In the genomic region with DNA sequence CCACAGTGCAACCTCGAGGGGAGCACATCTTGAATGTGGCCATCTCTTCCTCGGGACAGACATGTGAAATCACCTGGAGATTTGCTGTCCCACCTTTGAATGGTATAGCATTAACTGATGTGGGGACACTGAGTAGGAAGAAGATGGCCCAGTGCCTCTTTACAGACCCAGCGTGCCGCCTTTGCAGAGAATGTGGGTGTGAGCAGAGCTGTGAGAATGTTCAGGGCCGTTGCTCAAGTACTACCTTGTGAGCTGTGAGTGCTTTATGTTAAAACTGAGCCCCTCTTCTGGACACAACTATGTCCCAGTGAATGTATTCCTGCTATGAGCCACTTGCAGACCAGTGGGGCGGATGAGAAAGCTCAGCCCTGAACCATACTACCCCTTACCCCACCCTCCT, we compare ENCODE assay signal across 9 mouse cellular contexts. TPM values are rescaled to one million over a fixed set of nuclear protein-coding genes. Genes with fewer than 3 reads are reported as not detected.
DNase-seq lines count a peak whose midpoint lies in the region; ATAC-seq lines count a peak whose summit lies in the region.
"Had no signal": no experiment of that assay in that cellular context is flagged by ENCODE, and none has a peak within 500 bp of the region (broad histone marks: within the 10 kb centered on the region; RNA-seq: fewer than 3 reads in every experiment).

No protein-coding gene starts in this region.

- no peak overlapping the region for H3K4me3 ChIP-seq in heart, embryonic 11.5 days (ENCODE audit: low read depth, low read length)
- H3K4me3 ChIP-seq in kidney, embryonic 16.5 days (ENCODE audit: low read length), result no peak overlapping the region
- H3K4me3 ChIP-seq in embryonic facial prominence, embryonic 14.5 days (ENCODE audit: low read depth, low read length), result no peak overlapping the region
- H3K4me3 ChIP-seq in limb, embryonic 15.5 days, result no peak overlapping the region
- H3K4me3 ChIP-seq: myocyte had no signal

- H3K4me2 ChIP-seq in heart, embryonic 11.5 days, result no peak overlapping the region
- H3K4me2 ChIP-seq in kidney, embryonic 16.5 days (replicated peaks; ENCODE audit: low read depth, low read length), result no peak overlapping the region
- H3K4me2 ChIP-seq in embryonic facial prominence, embryonic 14.5 days (ENCODE audit: low read depth, low read length), result no peak overlapping the region
- H3K4me2 ChIP-seq in limb, embryonic 15.5 days, result 0 out of 2 replicates have a peak overlapping the region, but pooled peaks have one; percentile 10

- H3K36me3 ChIP-seq in heart, embryonic 11.5 days (ENCODE audit: control insufficient read depth, insufficient read depth, low read length), result no peaks in the 10 kb centered on the region
- H3K36me3 ChIP-seq in kidney, embryonic 16.5 days (ENCODE audit: insufficient read depth, low read length), result peaks cover 14% of the 10 kb centered on the region; the same call in 1 of the 2 replicates
- peaks cover 27% of the 10 kb centered on the region for H3K36me3 ChIP-seq in embryonic facial prominence, embryonic 14.5 days (ENCODE audit: control insufficient read depth, insufficient read depth, low read length)
- peaks cover 27% of the 10 kb centered on the region for H3K36me3 ChIP-seq in limb, embryonic 15.5 days

- H3K4me1 ChIP-seq in heart, embryonic 11.5 days (ENCODE audit: control insufficient read depth, insufficient read depth, low read length), result peaks cover 50% of the 10 kb centered on the region
- peaks cover 26% of the 10 kb centered on the region for H3K4me1 ChIP-seq in kidney, embryonic 16.5 days (ENCODE audit: insufficient read depth, low read length)
- H3K4me1 ChIP-seq in embryonic facial prominence, embryonic 14.5 days (ENCODE audit: control insufficient read depth, insufficient read depth, low read length), result peaks cover 27% of the 10 kb centered on the region
- H3K4me1 ChIP-seq in limb, embryonic 15.5 days, result peaks cover 45% of the 10 kb centered on the region

- ATAC-seq in heart, embryonic 11.5 days (replicated peaks; ENCODE audit: insufficient number of reproducible peaks, low FRiP score, low TSS enrichment), result no peak
- ATAC-seq in kidney, embryonic 16.5 days (ENCODE audit: low FRiP score, low TSS enrichment), result peak; percentile 29; the same call in 1 of the 2 replicates
- ATAC-seq in embryonic facial prominence, embryonic 14.5 days (ENCODE audit: low read depth), result no peak
- ATAC-seq in limb, embryonic 15.5 days (ENCODE audit: insufficient number of reproducible peaks, low FRiP score, low TSS enrichment, low read depth), result no peak

- H3K27ac ChIP-seq in heart, embryonic 11.5 days (ENCODE audit: low read depth, low read length), result peak overlapping the region; percentile 93
- H3K27ac ChIP-seq in kidney, embryonic 16.5 days (ENCODE audit: low read length), result peak overlapping the region; percentile 73
- H3K27ac ChIP-seq in embryonic facial prominence, embryonic 14.5 days (replicated peaks; ENCODE audit: low read depth, low read length), result peak overlapping the region; percentile 86
- peak overlapping the region; percentile 85 for H3K27ac ChIP-seq in limb, embryonic 15.5 days

- no peaks in the 10 kb centered on the region for H3K27me3 ChIP-seq in heart, embryonic 11.5 days (ENCODE audit: control insufficient read depth, insufficient read depth, low read length)
- no peaks in the 10 kb centered on the region for H3K27me3 ChIP-seq in kidney, embryonic 16.5 days (ENCODE audit: insufficient read depth, low read length)
- no peaks in the 10 kb centered on the region for H3K27me3 ChIP-seq in embryonic facial prominence, embryonic 14.5 days (replicated peaks; ENCODE audit: control insufficient read depth, insufficient read depth, low read length)
- H3K27me3 ChIP-seq in limb, embryonic 15.5 days, result no peaks in the 10 kb centered on the region

- 71% methylated on average over 6 of the region's 6 CpGs for WGBS in heart, embryonic 11.5 days (ENCODE audit: insufficient replicate concordance)
- WGBS in kidney, embryonic 16.5 days, result 53% methylated on average over 6 of the region's 6 CpGs
- 67% methylated on average over 6 of the region's 6 CpGs for WGBS in embryonic facial prominence, embryonic 14.5 days
- WGBS in limb, embryonic 15.5 days, result 44% methylated on average over 6 of the region's 6 CpGs

- peak overlapping the region; percentile 39 for H3K9ac ChIP-seq in heart, embryonic 11.5 days (ENCODE audit: low read depth, low read length)
- H3K9ac ChIP-seq in kidney, embryonic 16.5 days (replicated peaks; ENCODE audit: low read length), result 0 out of 2 replicates have a peak overlapping the region, but pooled peaks have one; percentile 22
- H3K9ac ChIP-seq in embryonic facial prominence, embryonic 14.5 days (ENCODE audit: low read depth, low read length), result peak overlapping the region; percentile 35; the same call in 1 of the 2 replicates
- H3K9ac ChIP-seq in limb, embryonic 15.5 days, result no peak overlapping the region

- DNase-seq in heart, adult 11 months, result no peak
- no peak for DNase-seq in kidney, postnatal 10 days
- DNase-seq in embryonic facial prominence, embryonic 14.5 days (ENCODE audit: low spot score), result no peak
- DNase-seq in testis, postnatal 10 days (ENCODE audit: low spot score), result no peak
- DNase-seq in thymus, postnatal 25 days, result no peak

- no peaks in the 10 kb centered on the region for H3K9me3 ChIP-seq in heart, embryonic 11.5 days (replicated peaks; ENCODE audit: control insufficient read depth, low read length)
- H3K9me3 ChIP-seq in kidney, embryonic 16.5 days (ENCODE audit: low read length), result no peaks in the 10 kb centered on the region
- H3K9me3 ChIP-seq in embryonic facial prominence, embryonic 14.5 days (ENCODE audit: control insufficient read depth, low read length), result no peaks in the 10 kb centered on the region
- no peaks in the 10 kb centered on the region for H3K9me3 ChIP-seq in limb, embryonic 15.5 days

RNA-seq across cellular contexts. Expression of gene Pygb, which starts 15.4 kb away (rescaled TPM):
- 84.4 and 120 TPM in 2 replicates for polyA plus RNA-seq in heart, embryonic 11.5 days (2014; fragmentation: Nextera tagmentation; extraction: Ambion mirVana)
- polyA plus RNA-seq in kidney, embryonic 16.5 days (2015; fragmentation: Nextera tagmentation; extraction: Ambion mirVana), result 94.4 and 95.6 TPM in 2 replicates
- polyA plus RNA-seq in embryonic facial prominence, embryonic 14.5 days (2014; fragmentation: Nextera tagmentation; extraction: Ambion mirVana), result 62.4 and 73.4 TPM in 2 replicates
- 92.8 and 102 TPM in 2 replicates for polyA plus RNA-seq in limb, embryonic 15.5 days (2015; fragmentation: Nextera tagmentation; extraction: Ambion mirVana)

RNA-seq across cellular contexts. Expression of gene Entpd6, which starts 22.3 kb away (rescaled TPM):
- 18.9 and 20.2 TPM in 2 replicates for polyA plus RNA-seq in heart, embryonic 11.5 days (2014; fragmentation: Nextera tagmentation; extraction: Ambion mirVana)
- 34.8 TPM in 2 replicates for polyA plus RNA-seq in kidney, embryonic 16.5 days (2015; fragmentation: Nextera tagmentation; extraction: Ambion mirVana)
- polyA plus RNA-seq in embryonic facial prominence, embryonic 14.5 days (2014; fragmentation: Nextera tagmentation; extraction: Ambion mirVana), result 27.8 and 31.2 TPM in 2 replicates
- polyA plus RNA-seq in limb, embryonic 15.5 days (2015; fragmentation: Nextera tagmentation; extraction: Ambion mirVana), result 26.2 and 26.6 TPM in 2 replicates
